Mouse (Mus musculus): Measurements from ENCODE around the gene Ubac2. TPM values are rescaled to one million over a fixed set of nuclear protein-coding genes. Genes with fewer than 3 reads are reported as not detected.

The Ubac2 gene
- polyA plus RNA-seq, 1 experiment from 2014 or later = 56.9 TPM

DNA sequence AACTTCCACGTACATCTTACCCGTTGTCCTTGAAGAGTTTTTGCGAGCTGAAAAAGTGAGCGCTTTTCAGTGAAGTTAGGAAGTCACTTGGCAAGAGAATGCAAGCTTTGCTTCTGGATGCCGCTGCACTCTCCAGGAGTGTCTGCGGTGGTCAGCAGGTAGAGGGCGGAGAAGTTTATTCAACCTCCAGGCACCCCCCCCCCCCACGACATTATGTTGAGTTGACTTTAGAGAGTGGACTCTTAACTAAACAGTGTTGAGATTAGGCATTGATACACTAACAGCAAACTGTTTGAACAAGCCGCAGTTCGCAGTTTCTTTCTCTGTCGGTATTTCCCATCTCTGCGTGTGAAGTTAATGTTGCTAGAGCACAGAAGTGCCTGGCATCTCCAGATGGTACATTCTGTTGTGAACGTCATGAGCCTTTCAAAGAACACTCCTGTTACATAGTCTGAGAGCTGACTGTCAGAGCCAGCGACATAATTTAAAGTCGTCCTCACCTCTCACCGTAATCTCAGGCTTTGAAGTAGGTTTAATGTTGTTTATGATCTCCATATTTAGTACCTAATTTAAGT is 933 bp downstream of the Ubac2 start:
- Histone ChIP-seq H3K4me1 (ENCODE audit: control insufficient read depth, insufficient read depth, low read length) (peaks cover 10% of the 10 kb centered on the region; the same call in 1 of the 2 replicates), H3K36me3 (ENCODE audit: control insufficient read depth, insufficient read depth, low read length) (0 out of 2 replicates have a peak, but pooled peaks cover 2% of the 10 kb centered on the region), H3K27me3 (replicated peaks; ENCODE audit: control insufficient read depth, insufficient read depth, low read length) (no peaks in the 10 kb centered on the region), H3K4me3 (ENCODE audit: low read depth, low read length) (peak overlapping the region; percentile 92), H3K4me2 (ENCODE audit: low read length) (peak overlapping the region; percentile 94), H3K27ac (ENCODE audit: low read depth, low read length) (no peak overlapping the region), H3K9me3 (replicated peaks; ENCODE audit: control insufficient read depth, low read length) (no peaks in the 10 kb centered on the region), H3K9ac (ENCODE audit: low read length) (peak overlapping the region; percentile 95)
- ATAC-seq (no peak), DNase-seq (ENCODE audit: low spot score) (peak; percentile 55)
- 24% methylated on average over 16 of the region's 16 CpGs for WGBS

GRCm38 (mm10) chr14:121881211-121881610 is 2.8 kb downstream of the Ubac2 start:
- Histone ChIP-seq H3K27me3 (replicated peaks; ENCODE audit: control insufficient read depth, insufficient read depth, low read length) (no peaks in the 10 kb centered on the region), H3K36me3 (ENCODE audit: control insufficient read depth, insufficient read depth, low read length) (0 out of 2 replicates have a peak, but pooled peaks cover 2% of the 10 kb centered on the region), H3K4me2 (ENCODE audit: low read length) (no peak overlapping the region), H3K9ac (ENCODE audit: low read length) (no peak overlapping the region), H3K4me3 (ENCODE audit: low read depth, low read length) (no peak overlapping the region), H3K4me1 (ENCODE audit: control insufficient read depth, insufficient read depth, low read length) (peaks cover 10% of the 10 kb centered on the region; the same call in 1 of the 2 replicates), H3K9me3 (replicated peaks; ENCODE audit: control insufficient read depth, low read length) (no peaks in the 10 kb centered on the region), H3K27ac (ENCODE audit: low read depth, low read length) (no peak overlapping the region)
- WGBS = 87% methylated on average over 7 of the region's 7 CpGs
- DNase-seq (ENCODE audit: low spot score) (no peak), ATAC-seq (no peak)

- Histone ChIP-seq H3K36me3 (ENCODE audit: control insufficient read depth, insufficient read depth, low read length) (0 out of 2 replicates have a peak, but pooled peaks cover 2% of the 10 kb centered on the region), H3K4me2 (ENCODE audit: low read length) (no peak overlapping the region), H3K27ac (ENCODE audit: low read depth, low read length) (no peak overlapping the region), H3K27me3 (replicated peaks; ENCODE audit: control insufficient read depth, insufficient read depth, low read length) (no peaks in the 10 kb centered on the region), H3K4me1 (ENCODE audit: control insufficient read depth, insufficient read depth, low read length) (peaks cover 4% of the 10 kb centered on the region; the same call in 1 of the 2 replicates), H3K9ac (ENCODE audit: low read length) (no peak overlapping the region), H3K9me3 (replicated peaks; ENCODE audit: control insufficient read depth, low read length) (no peaks in the 10 kb centered on the region), H3K4me3 (ENCODE audit: low read depth, low read length) (no peak overlapping the region)
- ATAC-seq (no peak), DNase-seq (ENCODE audit: low spot score) (no peak)
- 82% methylated on average over 6 of the region's 6 CpGs for WGBS
Measured at GRCm38 (mm10) chr14:121884150-121884797, 5.9 kb downstream of the Ubac2 start.

GRCm38 (mm10) chr14:121893747-121894146 is 15.3 kb downstream of the Ubac2 start:
- no peak overlapping the region for H3K27ac ChIP-seq (ENCODE audit: low read depth, low read length)
- no peaks in the 10 kb centered on the region for H3K9me3 ChIP-seq (replicated peaks; ENCODE audit: control insufficient read depth, low read length)
- H3K27me3 ChIP-seq (replicated peaks; ENCODE audit: control insufficient read depth, insufficient read depth, low read length) = no peaks in the 10 kb centered on the region
- no peak overlapping the region for H3K4me3 ChIP-seq (ENCODE audit: low read depth, low read length)
- 88% methylated on average over 6 of the region's 6 CpGs for WGBS
- H3K4me2 ChIP-seq (ENCODE audit: low read length) = no peak overlapping the region
- ATAC-seq = no peak
- H3K9ac ChIP-seq (ENCODE audit: low read length) = no peak overlapping the region
- no peak for DNase-seq (ENCODE audit: low spot score)
- no peaks in the 10 kb centered on the region for H3K4me1 ChIP-seq (ENCODE audit: control insufficient read depth, insufficient read depth, low read length)
- H3K36me3 ChIP-seq (ENCODE audit: control insufficient read depth, insufficient read depth, low read length) = peaks cover 5% of the 10 kb centered on the region; the same call in 1 of the 2 replicates

- no peak for DNase-seq (ENCODE audit: low spot score)
- no peak for ATAC-seq
- 78% methylated on average over 5 of the region's 5 CpGs for WGBS
- Histone ChIP-seq H3K4me1 (ENCODE audit: control insufficient read depth, insufficient read depth, low read length) (no peaks in the 10 kb centered on the region), H3K4me3 (ENCODE audit: low read depth, low read length) (no peak overlapping the region), H3K4me2 (ENCODE audit: low read length) (no peak overlapping the region), H3K27ac (ENCODE audit: low read depth, low read length) (no peak overlapping the region), H3K27me3 (replicated peaks; ENCODE audit: control insufficient read depth, insufficient read depth, low read length) (no peaks in the 10 kb centered on the region), H3K9me3 (replicated peaks; ENCODE audit: control insufficient read depth, low read length) (no peaks in the 10 kb centered on the region), H3K9ac (ENCODE audit: low read length) (no peak overlapping the region), H3K36me3 (ENCODE audit: control insufficient read depth, insufficient read depth, low read length) (peaks cover 5% of the 10 kb centered on the region; the same call in 1 of the 2 replicates)
Measured at GRCm38 (mm10) chr14:121894511-121895135, 16.2 kb downstream of the Ubac2 start.

GRCm38 (mm10) chr14:121895316-121895715 is 16.9 kb downstream of the Ubac2 start:
- H3K4me2 ChIP-seq (ENCODE audit: low read length) = no peak overlapping the region
- no peaks in the 10 kb centered on the region for H3K27me3 ChIP-seq (replicated peaks; ENCODE audit: control insufficient read depth, insufficient read depth, low read length)
- no peaks in the 10 kb centered on the region for H3K4me1 ChIP-seq (ENCODE audit: control insufficient read depth, insufficient read depth, low read length)
- ATAC-seq (no peak), DNase-seq (ENCODE audit: low spot score) (no peak)
- no peak overlapping the region for H3K4me3 ChIP-seq (ENCODE audit: low read depth, low read length)
- H3K9me3 ChIP-seq (replicated peaks; ENCODE audit: control insufficient read depth, low read length) = no peaks in the 10 kb centered on the region
- 95% methylated on average over 4 of the region's 4 CpGs for WGBS
- H3K27ac ChIP-seq (ENCODE audit: low read depth, low read length) = no peak overlapping the region
- no peak overlapping the region for H3K9ac ChIP-seq (ENCODE audit: low read length)
- H3K36me3 ChIP-seq (ENCODE audit: control insufficient read depth, insufficient read depth, low read length) = peaks cover 5% of the 10 kb centered on the region; the same call in 1 of the 2 replicates

- ATAC-seq = no peak
- no peak for DNase-seq (ENCODE audit: low spot score)
Measured at GRCm38 (mm10) chr14:121896126-121897090, 18.0 kb downstream of the Ubac2 start.

GRCm38 (mm10) chr14:121897773-121898172 is 19.4 kb downstream of the Ubac2 start:
- Histone ChIP-seq H3K4me3 (ENCODE audit: low read depth, low read length) (no peak overlapping the region), H3K4me1 (ENCODE audit: control insufficient read depth, insufficient read depth, low read length) (no peaks in the 10 kb centered on the region), H3K36me3 (ENCODE audit: control insufficient read depth, insufficient read depth, low read length) (no peaks in the 10 kb centered on the region), H3K27me3 (replicated peaks; ENCODE audit: control insufficient read depth, insufficient read depth, low read length) (no peaks in the 10 kb centered on the region), H3K9me3 (replicated peaks; ENCODE audit: control insufficient read depth, low read length) (no peaks in the 10 kb centered on the region), H3K27ac (ENCODE audit: low read depth, low read length) (no peak overlapping the region), H3K4me2 (ENCODE audit: low read length) (no peak overlapping the region), H3K9ac (ENCODE audit: low read length) (no peak overlapping the region)
- WGBS = 95% methylated on average over 2 of the region's 2 CpGs
- no peak for DNase-seq (ENCODE audit: low spot score)
- ATAC-seq = no peak

More at GRCm38 (mm10) chr14:121896126-121897090, 18.0 kb downstream of the Ubac2 start:
- Histone ChIP-seq H3K4me2 (ENCODE audit: low read length) (no peak overlapping the region), H3K27ac (ENCODE audit: low read depth, low read length) (no peak overlapping the region), H3K36me3 (ENCODE audit: control insufficient read depth, insufficient read depth, low read length) (no peaks in the 10 kb centered on the region), H3K4me1 (ENCODE audit: control insufficient read depth, insufficient read depth, low read length) (no peaks in the 10 kb centered on the region), H3K4me3 (ENCODE audit: low read depth, low read length) (no peak overlapping the region), H3K9me3 (replicated peaks; ENCODE audit: control insufficient read depth, low read length) (no peaks in the 10 kb centered on the region), H3K27me3 (replicated peaks; ENCODE audit: control insufficient read depth, insufficient read depth, low read length) (no peaks in the 10 kb centered on the region), H3K9ac (ENCODE audit: low read length) (no peak overlapping the region)
- 72% methylated on average over 6 of the region's 6 CpGs for WGBS

All from forebrain, embryonic 14.5 days (tissue).